Mouse (Mus musculus) left cerebral cortex, adult 2 months (tissue): ENCODE data around the gene Gtf2h1. TPM values are rescaled to one million over a fixed set of nuclear protein-coding genes. Genes with fewer than 3 reads are reported as not detected.

ENCODE experiments used
- DNase-seq, 2 experiments: peaks; one replicate each; pipeline ENCODE4 v3.0.0; 2021 to 2022; ENCODE audit warnings: low spot score in 2 of 2, mixed read lengths in 1 of 2; ENCODE audit errors: extremely low spot score in 1 of 2
- H3K27ac ChIP-seq: fragments of 200-600 bp; 2 replicates; pipeline ENCODE4 v1.8.1; 2022
- H3K4me3 ChIP-seq: fragments of 200-600 bp; 2 replicates; pipeline ENCODE4 v1.8.1; 2022
- CTCF ChIP-seq: fragments of 200-600 bp; IDR thresholded peaks from 2 replicates; pipeline ENCODE4 v1.8.1; 2022; ENCODE audit warnings: antibody characterized with exemption, mild to moderate bottlenecking, moderate library complexity
- intact Hi-C: fragments of 180-260 bp; cut with DNase I; formaldehyde crosslinking; loops from one replicate; pipeline ENCODE4 v1.15.1; 2025
- long read RNA-seq, 2 experiments: library from polyadenylated mRNA; stranded (forward); transcript quantifications; one replicate each; pipeline ENCODE4 v2.0.0; 2021; ENCODE audit warnings: borderline mapping rate in 2 of 2
- total RNA-seq, 2 experiments: library from RNA; stranded (reverse); gene quantifications; 2 replicates each; pipeline ENCODE4 v1.2.3; 2021

Gene Gtf2h1
- total RNA-seq = 10 to 100 TPM; 34.3 to 36.4 TPM
- long read RNA-seq, experiment 1, transcript Gtf2h1-201 (15 exons, 2,736 nt) = major isoform, 24 of 37 reads
- long read RNA-seq, experiment 1, partial matches to known transcripts = 3 of 37 reads
- long read RNA-seq, experiment 1, other reads (novel, unspliced or antisense) = 10 of 37 reads
- long read RNA-seq, experiment 2, transcript Gtf2h1-201 (15 exons, 2,736 nt) = major isoform, 20 of 23 reads
- long read RNA-seq, experiment 2, partial matches to known transcripts = 1 of 23 reads
- long read RNA-seq, experiment 2, other reads (novel, unspliced or antisense) = 2 of 23 reads

DNA sequence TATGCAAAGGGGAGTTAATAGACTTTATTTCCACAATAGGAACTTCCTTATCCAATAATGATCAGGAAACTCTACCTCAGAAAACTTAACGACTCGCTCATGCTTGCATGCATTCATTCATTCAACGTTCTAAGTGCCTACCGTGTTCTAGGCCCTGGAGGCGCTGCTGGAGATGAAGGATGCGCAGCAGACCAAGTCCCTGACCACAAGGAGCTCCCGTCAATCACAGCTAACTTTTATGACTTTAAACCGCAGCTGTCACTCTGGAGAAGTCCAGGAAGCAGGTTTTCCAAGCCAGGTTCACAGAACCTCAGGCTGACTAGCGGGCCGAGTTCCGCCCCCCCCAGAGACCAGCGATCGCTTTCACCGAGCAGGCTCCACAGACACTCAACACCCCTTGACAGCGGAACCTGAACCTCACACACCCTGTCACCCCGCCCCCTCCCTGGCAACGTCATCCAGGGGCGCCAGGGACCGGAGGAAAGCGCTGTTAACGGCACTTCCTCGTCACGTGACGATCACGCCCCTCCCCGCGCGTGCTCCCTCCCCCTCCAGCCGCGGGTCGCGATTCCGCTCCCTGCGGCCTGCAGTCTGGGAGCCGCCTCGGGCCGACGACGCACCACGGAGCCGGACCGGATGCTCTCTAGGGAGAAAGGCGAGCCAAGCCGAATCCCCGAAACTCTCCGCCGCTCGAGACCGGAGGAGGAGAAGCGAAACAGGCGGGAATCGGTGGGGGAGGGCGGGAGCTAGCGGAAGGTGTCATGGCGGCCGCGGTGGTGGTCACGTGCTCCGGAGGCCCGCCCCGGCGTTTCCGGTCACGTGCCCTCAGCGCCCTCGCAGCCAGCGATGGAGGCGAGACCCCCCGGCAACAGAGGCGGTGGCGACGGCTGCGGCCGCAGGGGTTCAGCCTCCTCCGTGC is at the start of gene Gtf2h1, which contains the start of gene Hps5:
Gtf2h1 (plus strand) TSS at position 817 of the 919 bp plus-strand sequence.
Hps5 (minus strand) TSS at position 778 of the 919 bp plus-strand sequence.
- intact Hi-C loops = loop anchor here (5.0 kb wide), 2 partner anchors 52 to 212 kb away; partner anchors contain the start of gene Spty2d1
- TF ChIP-seq CTCF = no peak; the same call in 1 of the 2 replicates
- Histone ChIP-seq H3K27ac (peak within 1 kb of the TSS; percentile 99), H3K4me3 (peak within 1 kb of the TSS; percentile 92)
- peak; percentile 97 to 98 for DNase-seq

DNA sequence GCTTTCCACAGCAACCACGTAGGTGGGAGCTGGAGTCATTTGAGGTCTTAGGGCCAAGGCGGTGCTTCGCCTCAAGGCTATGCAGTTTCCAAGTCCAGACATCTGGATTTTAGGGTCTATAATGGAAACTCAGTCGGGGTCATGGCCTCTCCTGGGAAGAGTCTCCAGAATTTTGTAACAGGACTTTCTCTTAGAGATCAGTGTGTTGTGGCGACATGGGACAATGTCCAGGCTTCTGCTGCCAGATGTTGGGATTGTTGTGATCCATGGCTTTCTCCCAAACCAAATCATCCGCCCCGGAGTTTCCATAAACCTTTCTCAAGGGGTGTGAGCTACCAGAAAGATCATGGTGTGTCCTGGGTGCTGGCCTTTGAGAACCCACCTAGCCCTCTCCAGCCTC is 49.5 kb upstream of the Gtf2h1 start:
- intact Hi-C loops = loop anchor here (10.0 kb wide), 1 partner anchor 462 kb away; no protein-coding TSS in a partner anchor
- TF ChIP-seq CTCF = no peak
- no peak for DNase-seq
- no peak overlapping the region for H3K4me3 ChIP-seq
- no peak overlapping the region for H3K27ac ChIP-seq

DNA sequence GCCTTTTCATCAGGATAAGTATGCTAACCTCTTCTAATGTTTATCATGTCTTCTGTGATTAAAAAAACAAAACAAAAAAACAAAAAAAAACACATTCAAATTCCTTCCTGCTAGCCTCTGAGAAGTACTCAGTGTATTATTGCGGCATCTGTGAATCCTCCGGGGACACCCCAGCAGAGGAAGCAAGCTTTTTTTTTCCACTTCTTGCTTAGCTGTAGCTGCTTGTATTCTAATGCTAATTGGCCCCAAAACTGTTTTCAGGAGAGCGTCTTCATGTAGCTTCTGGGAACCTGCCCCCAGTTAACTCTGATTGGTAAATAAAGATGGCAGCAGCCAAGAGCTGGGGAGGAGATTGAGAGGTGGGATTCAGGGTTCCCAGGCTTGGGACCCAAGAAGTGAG is 47.4 kb upstream of the Gtf2h1 start:
- intact Hi-C loops = loop anchor here (10.0 kb wide), 1 partner anchor 464 kb away; no protein-coding TSS in a partner anchor
- Histone ChIP-seq H3K27ac (no peak overlapping the region), H3K4me3 (no peak overlapping the region)
- TF ChIP-seq CTCF = no peak
- DNase-seq = no peak

DNA sequence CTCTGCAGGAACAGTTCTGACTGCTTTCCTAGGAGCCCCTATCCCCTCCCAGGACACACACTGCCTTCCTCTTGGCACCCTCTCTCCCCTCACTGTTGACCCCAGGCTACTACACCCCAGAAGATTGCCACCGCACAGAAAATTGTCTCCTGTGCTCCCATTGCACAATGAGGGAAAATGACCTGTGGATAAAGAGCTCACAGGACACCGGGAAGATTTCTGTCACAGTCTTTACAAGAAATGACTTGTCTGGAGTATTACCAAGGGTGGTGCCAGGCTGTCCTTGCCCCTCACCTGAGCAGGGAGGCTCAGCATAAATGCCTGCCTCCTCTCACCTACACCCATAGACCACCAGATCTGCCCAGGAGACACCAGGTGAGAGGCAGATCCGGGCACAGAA is 44.4 kb upstream of the Gtf2h1 start, which contains the start of gene Saa2:
Saa2 (plus strand) TSS at position 301 of the 400 bp plus-strand sequence.
- TF ChIP-seq CTCF = no peak
- intact Hi-C loops = no loop called here
- DNase-seq = no peak

DNA sequence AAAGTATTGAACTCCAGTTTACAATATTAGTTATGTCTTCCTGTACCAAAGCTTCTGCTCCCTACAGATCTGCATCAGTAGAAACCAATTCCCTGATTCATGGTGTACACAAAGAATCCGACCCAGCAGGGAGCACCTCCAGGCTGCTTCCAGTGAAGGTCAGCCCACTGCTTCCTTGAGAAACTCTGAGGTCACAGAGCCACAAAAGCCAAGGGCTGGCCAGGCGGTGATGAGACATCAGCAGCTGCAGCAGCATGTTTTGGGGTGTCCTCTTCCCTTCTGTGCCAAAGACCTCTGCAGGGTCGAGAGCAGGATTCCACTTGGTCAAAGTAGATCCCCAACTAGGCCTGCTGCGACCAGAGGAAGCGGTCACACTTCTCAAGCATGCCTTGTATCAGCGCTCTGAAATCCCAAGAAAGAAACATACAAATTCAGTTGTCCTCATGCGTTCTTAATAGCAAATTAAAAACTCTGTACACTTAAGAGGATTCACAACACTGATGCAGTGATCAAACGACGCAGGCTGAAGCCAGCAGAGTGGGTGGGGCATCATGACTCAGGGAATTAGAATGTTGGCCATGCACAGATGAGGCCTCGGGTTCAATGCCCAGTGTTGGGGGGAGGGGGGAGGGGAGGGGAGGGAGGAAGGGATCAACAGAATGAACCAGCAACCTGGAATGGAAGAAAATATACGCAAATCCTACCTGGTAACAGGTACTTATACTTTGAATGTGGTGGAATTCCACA is 34.7 kb upstream of the Gtf2h1 start:
- no peak overlapping the region for H3K27ac ChIP-seq
- no peak for DNase-seq
- intact Hi-C loops = no loop called here
- no peak overlapping the region for H3K4me3 ChIP-seq
- no peak for TF ChIP-seq CTCF

More for the DNA sequence above, 44.4 kb upstream of the Gtf2h1 start, which contains the start of gene Saa2:
- Histone ChIP-seq H3K4me3 (no peak within 1 kb of the TSS), H3K27ac (no peak within 1 kb of the TSS)

DNA sequence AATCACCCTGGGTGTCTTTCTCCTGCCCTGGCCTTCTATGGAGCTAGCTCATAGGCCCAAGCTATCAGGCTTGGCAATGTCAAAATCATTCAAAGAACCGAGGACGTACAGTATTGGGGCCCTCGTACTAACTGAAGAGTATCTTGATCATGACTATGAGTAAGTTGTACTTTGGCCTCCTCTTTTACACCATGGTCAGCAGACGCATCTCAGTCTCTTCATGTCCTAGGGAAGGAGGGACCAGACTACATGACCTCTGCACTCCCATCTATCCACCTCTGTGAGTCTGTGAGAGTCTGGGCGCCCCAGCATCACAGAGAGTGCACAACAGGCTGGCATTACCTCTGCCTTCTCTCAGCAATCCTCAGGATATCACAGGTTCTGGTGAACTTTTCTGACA is 33.3 kb upstream of the Gtf2h1 start:
- H3K4me3 ChIP-seq = no peak overlapping the region
- H3K27ac ChIP-seq = no peak overlapping the region
- intact Hi-C loops = no loop called here
- no peak for TF ChIP-seq CTCF
- DNase-seq = no peak

DNA sequence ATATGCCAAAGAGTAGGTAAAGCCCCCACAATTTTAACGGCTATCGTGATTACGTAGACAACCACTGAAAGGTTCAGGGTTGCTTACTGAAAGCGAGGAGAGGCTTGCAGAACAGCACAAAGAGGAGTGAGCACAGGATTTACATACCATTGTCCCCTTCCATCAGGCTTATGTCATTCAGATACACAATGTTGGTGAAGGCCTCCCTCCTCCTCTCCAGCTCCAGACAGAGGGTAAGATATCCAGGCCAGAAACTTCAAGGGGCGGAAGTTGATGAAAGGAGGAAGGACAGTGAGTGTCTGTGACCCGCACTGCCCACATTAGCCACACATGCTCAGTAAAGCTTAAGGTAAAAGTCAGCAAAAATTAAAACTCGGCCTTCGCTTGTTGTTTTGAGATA is 31.2 kb upstream of the Gtf2h1 start:
- no peak overlapping the region for H3K27ac ChIP-seq
- intact Hi-C loops = no loop called here
- TF ChIP-seq CTCF = no peak
- DNase-seq = no peak
- no peak overlapping the region for H3K4me3 ChIP-seq

DNA sequence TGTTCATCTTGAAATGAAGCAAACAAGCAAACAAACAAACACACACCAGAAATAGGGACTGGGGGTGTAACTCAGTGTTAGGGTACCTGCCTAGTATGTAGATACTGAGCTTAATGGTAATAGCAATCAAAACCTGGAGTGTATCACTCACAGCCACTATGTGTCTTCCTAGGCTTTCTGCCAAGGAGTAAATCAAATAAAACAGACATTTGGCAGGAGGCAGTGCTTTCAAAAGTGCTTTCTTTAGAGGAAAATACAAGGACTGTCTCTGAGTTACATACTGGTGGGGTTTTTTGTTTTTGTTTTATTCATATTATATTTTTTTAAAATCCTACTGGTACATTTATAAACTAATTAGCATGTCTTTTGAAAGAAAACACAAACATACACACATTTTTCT is 28.5 kb upstream of the Gtf2h1 start:
- Histone ChIP-seq H3K4me3 (no peak overlapping the region), H3K27ac (no peak overlapping the region)
- DNase-seq = no peak
- intact Hi-C loops = no loop called here
- no peak for TF ChIP-seq CTCF

DNA sequence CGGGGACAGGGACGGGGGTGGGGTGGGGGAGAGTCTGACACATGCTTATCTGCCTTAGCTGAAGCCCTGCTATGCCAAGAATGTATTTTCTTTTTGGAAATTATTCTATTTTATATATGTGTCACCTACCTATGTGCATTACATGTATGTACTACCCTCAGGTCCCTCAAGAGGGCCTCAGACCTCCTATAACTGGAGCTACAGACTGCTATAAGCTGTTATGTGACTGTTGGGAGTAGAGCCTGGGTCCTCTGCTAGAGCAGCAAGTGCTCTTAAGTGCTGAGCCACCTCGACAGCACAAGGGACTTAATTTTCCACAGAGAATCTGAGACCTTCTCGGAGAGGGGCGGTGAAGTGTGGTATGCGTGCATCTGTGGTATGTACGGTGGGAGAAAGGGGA is 27.5 kb upstream of the Gtf2h1 start:
- H3K4me3 ChIP-seq = no peak overlapping the region
- DNase-seq = no peak
- intact Hi-C loops = no loop called here
- no peak for TF ChIP-seq CTCF
- H3K27ac ChIP-seq = no peak overlapping the region

DNA sequence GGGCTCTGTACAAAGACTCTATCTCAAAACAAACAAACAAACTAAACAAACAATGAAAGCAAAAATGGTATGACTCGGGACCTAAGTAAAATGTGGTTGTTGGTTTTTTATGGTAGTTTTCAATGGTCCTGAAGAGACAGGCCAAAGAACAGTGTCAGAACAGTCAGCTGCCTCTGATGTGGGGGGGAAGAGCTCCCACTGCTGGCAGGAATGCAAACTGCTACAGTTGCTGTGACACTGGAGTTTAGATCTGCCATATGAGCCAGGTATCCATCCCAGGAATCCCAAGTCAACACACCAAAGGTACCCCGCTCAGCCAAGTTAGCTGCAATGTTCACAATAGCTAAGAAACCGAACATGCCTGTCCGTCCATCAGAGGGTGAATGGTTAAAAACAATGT is 25.2 kb upstream of the Gtf2h1 start:
- no peak overlapping the region for H3K27ac ChIP-seq
- no peak overlapping the region for H3K4me3 ChIP-seq
- peak; percentile 85 for TF ChIP-seq CTCF
- intact Hi-C loops = loop anchor here (2.0 to 5.0 kb wide), 2 partner anchors 56 to 123 kb away; partner anchors contain the start of gene Saa3
- peak; percentile 30 to 52 for DNase-seq

DNA sequence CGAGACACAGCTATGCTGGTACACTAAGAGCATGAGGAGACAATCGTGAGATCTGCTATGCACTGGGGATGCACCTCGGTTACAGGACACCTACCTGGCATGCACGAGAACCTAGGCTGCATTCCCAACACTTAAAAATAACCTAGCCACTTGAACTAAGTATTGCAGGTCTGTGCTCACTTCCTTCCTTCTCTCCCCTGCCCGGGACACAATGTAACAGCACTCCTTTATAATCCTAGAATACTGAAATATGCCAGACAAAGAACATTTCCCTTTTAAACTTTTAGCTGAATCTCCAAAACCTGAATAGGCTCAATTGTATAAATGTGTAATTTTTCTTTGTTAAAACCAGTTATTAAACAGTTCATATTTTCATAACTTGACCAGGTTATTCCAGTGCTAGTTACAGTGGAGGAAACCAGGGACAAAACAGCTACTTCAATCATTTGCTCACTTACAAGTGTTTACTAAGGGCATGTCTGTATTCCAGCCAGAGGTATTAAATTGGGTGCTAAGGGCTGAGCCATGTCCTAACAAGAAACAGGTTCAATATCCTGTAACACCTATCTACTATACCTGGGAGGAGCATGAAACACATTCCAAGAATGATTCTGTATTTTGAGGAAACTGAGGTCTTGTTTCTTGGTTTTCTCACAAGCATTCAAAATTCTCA is 6.6 kb upstream of the Gtf2h1 start:
- intact Hi-C loops = no loop called here
- DNase-seq = no peak
- no peak for TF ChIP-seq CTCF
- no peak overlapping the region for H3K4me3 ChIP-seq
- H3K27ac ChIP-seq = no peak overlapping the region
